Mouse (Mus musculus) C2C12 (cell line): Measurements from ENCODE around the gene Ap1b1. TPM values are rescaled to one million over a fixed set of nuclear protein-coding genes. Genes with fewer than 3 reads are reported as not detected.

ENCODE experiments used
- H3K27me3 ChIP-seq: one replicate; pipeline ENCODE4 v1.6.1; 2011; ENCODE audit not compliant: control insufficient read depth, insufficient read depth, insufficient read length
- H3K36me3 ChIP-seq: one replicate; pipeline ENCODE4 v1.6.1; 2011; ENCODE audit not compliant: control insufficient read depth, insufficient read depth
- H3K4me3 ChIP-seq: one replicate; pipeline ENCODE4 v1.5.1; 2011; ENCODE audit warnings: mild to moderate bottlenecking, control low read depth; ENCODE audit not compliant: poor library complexity, insufficient read depth, severe bottlenecking
- H3K79me2 ChIP-seq: one replicate; pipeline ENCODE4 v1.6.1; 2011; ENCODE audit not compliant: control insufficient read depth, insufficient read depth
- H3K79me3 ChIP-seq: one replicate; pipeline ENCODE4 v1.6.1; 2011; ENCODE audit warnings: low read depth, control low read depth
- H3ac ChIP-seq: one replicate; pipeline ENCODE3; 2011; ENCODE audit warnings: low read depth; ENCODE audit not compliant: control insufficient read depth, insufficient read length
- CEBPB ChIP-seq: IDR thresholded peaks from one replicate; pipeline ENCODE4 v1.6.1; 2011; ENCODE audit warnings: low read depth, mild to moderate bottlenecking, control low read depth, moderate library complexity
- CTCF ChIP-seq: IDR thresholded peaks from one replicate; pipeline ENCODE4 v1.5.1; 2011; ENCODE audit not compliant: control insufficient read depth, insufficient read depth, insufficient read length
- FOSL1 ChIP-seq: IDR thresholded peaks from one replicate; pipeline ENCODE4 v1.8.0; 2011; ENCODE audit warnings: mild to moderate bottlenecking, low read length; ENCODE audit not compliant: poor library complexity, insufficient read depth, severe bottlenecking
- MAX ChIP-seq: IDR thresholded peaks from one replicate; pipeline ENCODE4 v1.6.1; 2011; ENCODE audit warnings: mild to moderate bottlenecking, control low read depth
- MYOD1 ChIP-seq: IDR thresholded peaks from one replicate; pipeline ENCODE4 v1.6.1; 2011; ENCODE audit warnings: low read depth; ENCODE audit not compliant: control insufficient read depth, insufficient read length
- MYOG ChIP-seq: IDR thresholded peaks from one replicate; pipeline ENCODE4 v1.6.1; 2011; ENCODE audit not compliant: control insufficient read depth, insufficient read length; ENCODE audit errors: extremely low read depth
- USF1 ChIP-seq: IDR thresholded peaks from one replicate; pipeline ENCODE4 v1.6.1; 2011; ENCODE audit warnings: low read depth, mild to moderate bottlenecking, control low read depth, moderate library complexity
- polyA plus RNA-seq: library from polyadenylated mRNA; unstranded; fragments of >200 nt; fragmentation: generic; extraction: Trizol; gene quantifications from one replicate; pipeline ENCODE4 v1.2.1, GENCODE M21; 2012; ENCODE audit warnings: missing spikeins

Gene Ap1b1
- polyA plus RNA-seq, 1 experiment = 40.9 TPM

DNA sequence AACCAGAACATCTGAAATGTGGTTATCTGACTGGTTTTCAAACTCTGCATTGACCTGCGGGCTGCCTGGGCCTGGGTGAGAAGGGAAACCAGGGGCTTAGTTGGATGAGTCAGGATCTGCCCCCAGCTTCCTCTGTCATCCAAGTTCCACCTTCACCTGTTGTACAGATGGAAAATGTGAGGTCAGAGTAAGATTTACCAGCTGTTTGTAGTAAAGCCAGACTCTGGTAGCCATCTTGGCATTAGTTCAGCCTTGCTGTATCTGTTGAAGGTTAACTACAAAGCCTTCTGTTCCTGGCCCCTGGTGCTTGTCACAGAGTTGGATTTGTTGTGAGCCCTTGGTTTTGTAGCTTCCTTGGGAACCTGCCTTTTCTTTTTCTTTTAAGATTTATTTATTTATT is 13.6 kb downstream of the Ap1b1 start:
- H3K4me3 ChIP-seq = no peak overlapping the region
- no peak for TF ChIP-seq MAX
- no peak for TF ChIP-seq MYOG
- no peak for TF ChIP-seq CTCF
- TF ChIP-seq MYOD1 = no peak
- no peak for TF ChIP-seq FOSL1
- TF ChIP-seq USF1 = no peak
- no peak for TF ChIP-seq CEBPB
- no peak overlapping the region for H3ac ChIP-seq
- H3K79me3 ChIP-seq = no peaks in the 10 kb centered on the region
- H3K27me3 ChIP-seq = no peaks in the 10 kb centered on the region
- H3K79me2 ChIP-seq = peaks cover 7% of the 10 kb centered on the region
- peaks cover 6% of the 10 kb centered on the region for H3K36me3 ChIP-seq

DNA sequence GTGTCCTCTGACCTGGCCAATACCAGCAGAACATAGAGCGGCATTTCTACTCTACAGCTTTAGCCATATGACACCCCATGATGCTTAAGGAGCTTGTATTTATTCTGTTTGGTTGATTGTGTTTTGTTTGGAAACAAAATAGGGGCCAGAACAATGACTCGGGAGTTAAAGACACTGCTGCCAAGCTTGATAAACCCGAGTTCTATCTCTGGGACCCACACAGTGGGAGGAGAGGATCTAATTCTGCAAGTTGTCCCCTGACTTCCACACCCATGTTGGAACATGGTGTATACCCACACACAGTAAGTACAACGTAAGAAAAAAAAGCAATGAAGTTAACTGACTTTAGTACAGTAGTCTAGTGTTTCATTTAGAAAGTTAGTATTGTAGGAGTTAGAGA is 16.2 kb downstream of the Ap1b1 start:
- H3ac ChIP-seq = no peak overlapping the region
- H3K4me3 ChIP-seq = no peak overlapping the region
- no peaks in the 10 kb centered on the region for H3K27me3 ChIP-seq
- TF ChIP-seq USF1 = no peak
- no peak for TF ChIP-seq MYOD1
- no peak for TF ChIP-seq FOSL1
- TF ChIP-seq CEBPB = no peak
- TF ChIP-seq MAX = no peak
- TF ChIP-seq MYOG = no peak
- no peak for TF ChIP-seq CTCF
- peaks cover 7% of the 10 kb centered on the region for H3K36me3 ChIP-seq
- no peaks in the 10 kb centered on the region for H3K79me2 ChIP-seq
- H3K79me3 ChIP-seq = no peaks in the 10 kb centered on the region

DNA sequence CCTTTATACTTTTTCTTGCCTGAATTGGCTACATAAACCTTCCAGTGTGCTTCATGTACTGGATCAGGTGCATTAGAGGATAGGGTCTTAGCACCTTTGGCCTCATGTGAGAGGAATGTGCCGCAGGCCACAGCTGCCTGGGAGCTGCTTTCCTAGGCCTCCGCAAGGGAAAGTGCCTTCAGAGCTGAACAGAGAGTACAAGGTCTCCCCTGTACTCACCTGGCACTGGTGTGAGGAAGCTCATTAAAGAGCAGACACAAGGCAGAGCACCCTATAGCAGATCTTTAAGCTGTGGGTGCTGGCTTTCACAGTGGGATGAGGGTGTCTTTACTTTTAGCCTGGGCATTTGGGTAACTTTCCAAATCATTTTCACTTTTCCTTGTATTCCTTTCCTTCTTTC is 18.9 kb downstream of the Ap1b1 start:
- TF ChIP-seq FOSL1 (no peak), MYOD1 (no peak)
- peaks cover 9% of the 10 kb centered on the region for H3K36me3 ChIP-seq

DNA sequence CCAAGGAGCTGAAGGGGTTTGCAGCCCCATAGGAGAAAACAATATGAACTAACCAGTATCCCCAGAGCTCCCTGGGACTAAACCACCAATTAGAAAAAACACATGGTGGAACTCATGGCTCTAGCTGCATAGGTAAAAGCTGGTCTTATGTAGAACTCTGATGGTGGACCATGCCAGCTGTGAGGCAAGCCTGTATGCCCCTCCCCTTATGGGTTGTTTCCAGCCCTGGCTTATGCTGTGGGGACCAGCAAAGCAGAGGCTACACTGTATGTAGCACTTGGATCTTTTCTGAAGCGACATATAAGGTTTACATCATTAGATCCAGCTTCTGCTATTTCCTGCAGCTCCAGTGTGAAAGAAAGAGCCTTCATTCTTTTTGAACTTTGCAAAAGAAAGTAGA is 20.6 kb downstream of the Ap1b1 start:
- Histone ChIP-seq H3ac (no peak overlapping the region), H3K27me3 (no peaks in the 10 kb centered on the region), H3K4me3 (no peak overlapping the region), H3K79me2 (no peaks in the 10 kb centered on the region), H3K79me3 (no peaks in the 10 kb centered on the region), H3K36me3 (peaks cover 5% of the 10 kb centered on the region)
- TF ChIP-seq CEBPB (no peak), CTCF (no peak), MAX (no peak), MYOG (no peak), USF1 (no peak), FOSL1 (no peak), MYOD1 (no peak)

More for the DNA sequence above, 18.9 kb downstream of the Ap1b1 start:
- no peaks in the 10 kb centered on the region for H3K79me2 ChIP-seq
- no peaks in the 10 kb centered on the region for H3K79me3 ChIP-seq
- no peak overlapping the region for H3ac ChIP-seq
- H3K4me3 ChIP-seq = no peak overlapping the region
- no peaks in the 10 kb centered on the region for H3K27me3 ChIP-seq

DNA sequence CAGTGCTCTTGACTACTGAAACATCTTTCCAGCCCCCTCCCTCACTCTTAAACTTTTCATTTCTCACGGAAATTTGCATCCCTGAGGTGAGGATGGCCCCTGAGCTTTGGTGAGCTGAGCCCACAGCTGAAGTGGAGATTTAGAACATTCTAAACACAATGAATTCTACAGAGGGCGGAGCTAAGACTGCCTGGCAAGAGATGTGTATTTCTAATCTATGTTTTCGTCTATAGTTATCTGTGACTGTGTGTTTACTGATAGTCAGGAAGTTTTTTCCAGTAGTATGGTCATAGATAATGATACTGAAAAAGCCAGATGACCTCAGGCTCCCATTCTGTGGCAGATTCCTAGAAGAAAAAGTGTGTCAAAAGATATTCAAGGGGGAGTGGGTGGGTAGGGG is 22.2 kb downstream of the Ap1b1 start:
- Histone ChIP-seq H3K27me3 (no peaks in the 10 kb centered on the region), H3K4me3 (no peak overlapping the region)

DNA sequence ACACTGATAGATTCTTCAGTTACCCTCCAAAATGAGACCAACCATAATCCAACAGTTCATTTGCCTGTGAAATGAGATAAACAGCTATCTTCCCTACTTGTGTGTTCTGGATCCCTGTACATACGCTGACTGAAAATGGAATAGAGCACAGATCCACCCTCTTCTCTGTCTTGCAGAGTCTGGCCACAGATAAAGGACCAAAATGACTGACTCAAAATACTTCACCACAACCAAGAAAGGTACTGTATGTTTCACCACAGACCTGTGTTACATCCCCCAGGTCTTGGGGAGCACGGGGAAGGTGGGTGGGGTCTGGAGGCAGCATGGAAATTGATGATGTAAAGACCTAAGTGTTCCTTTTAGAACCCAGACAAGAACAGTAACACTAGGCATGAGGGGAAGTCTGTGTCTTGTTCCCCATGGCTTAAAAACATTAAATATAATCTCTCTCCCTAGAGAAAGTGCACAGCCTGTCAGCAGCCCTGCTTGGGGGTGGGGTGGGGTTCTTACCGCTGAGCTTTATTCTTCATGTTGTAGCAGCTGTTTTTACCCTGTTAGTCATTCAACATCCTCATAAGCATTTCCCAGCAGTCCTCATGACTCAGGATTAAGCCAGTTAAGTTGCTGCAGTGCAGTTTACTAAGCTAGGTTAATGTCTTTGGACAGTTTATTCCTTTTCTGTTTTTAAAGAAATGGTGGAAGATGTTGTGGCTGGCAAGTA is 22.9 kb downstream of the Ap1b1 start:
- H3ac ChIP-seq = peak overlapping the region; percentile 37
- peak; percentile 87 for TF ChIP-seq MYOD1
- no peak for TF ChIP-seq MAX
- no peak overlapping the region for H3K4me3 ChIP-seq
- H3K27me3 ChIP-seq = no peaks in the 10 kb centered on the region
- no peaks in the 10 kb centered on the region for H3K79me2 ChIP-seq
- H3K36me3 ChIP-seq = peaks cover 21% of the 10 kb centered on the region
- H3K79me3 ChIP-seq = no peaks in the 10 kb centered on the region

More for the DNA sequence above, 22.2 kb downstream of the Ap1b1 start:
- Histone ChIP-seq H3K79me2 (no peaks in the 10 kb centered on the region), H3K79me3 (no peaks in the 10 kb centered on the region), H3K36me3 (peaks cover 15% of the 10 kb centered on the region), H3ac (no peak overlapping the region)
- TF ChIP-seq MYOG = no peak
- TF ChIP-seq CTCF = no peak
- TF ChIP-seq MAX = no peak
- TF ChIP-seq FOSL1 = no peak
- TF ChIP-seq CEBPB = no peak
- TF ChIP-seq USF1 = no peak
